Mouse (Mus musculus): ENCODE data around the gene Apbb1ip. TPM values are rescaled to one million over a fixed set of nuclear protein-coding genes. Genes with fewer than 3 reads are reported as not detected.

The Apbb1ip gene
- 1 to 10 TPM; 2.3 to 2.5 TPM for total RNA-seq (2021)
- long read RNA-seq, experiment 1, result 0 reads
- long read RNA-seq, experiment 2, partial matches to known transcripts, result 0 of 1 reads
- long read RNA-seq, experiment 2, other reads (novel, unspliced or antisense), result 0 of 1 reads

DNA sequence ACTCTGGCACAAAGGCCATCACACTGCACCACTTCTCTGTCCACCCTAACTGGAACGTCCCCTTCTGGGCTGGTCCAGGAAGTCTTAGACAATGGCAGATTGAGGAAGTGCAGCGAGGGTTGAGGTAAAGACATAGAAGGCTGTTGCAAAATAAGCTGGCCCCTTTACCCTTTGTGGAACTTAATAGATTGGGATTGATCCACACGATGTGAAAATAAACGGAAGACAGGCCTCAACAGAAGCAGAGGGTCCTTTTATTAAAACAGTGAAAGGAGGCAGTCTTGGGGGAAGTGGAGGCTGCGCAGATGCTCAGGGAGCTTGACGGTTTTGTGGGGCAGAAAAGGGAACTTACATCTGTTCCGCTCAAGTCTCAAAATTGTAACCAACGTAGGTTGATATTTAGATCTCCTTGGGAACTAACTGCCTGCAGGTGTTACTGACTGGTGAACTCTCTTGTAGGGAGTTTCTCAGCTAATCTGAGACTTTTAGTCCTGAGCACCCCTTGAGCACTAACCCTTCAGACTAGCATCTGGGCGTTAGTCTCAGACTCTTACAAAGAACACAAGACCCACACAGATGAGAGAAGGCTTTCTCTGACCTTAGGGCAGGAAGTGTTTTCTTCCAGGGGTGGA lies at the start of gene Apbb1ip:
Gene Apbb1ip (plus strand): TSS at position 546 of the 632 bp plus-strand sequence.
- no peak for DNase-seq

DNA sequence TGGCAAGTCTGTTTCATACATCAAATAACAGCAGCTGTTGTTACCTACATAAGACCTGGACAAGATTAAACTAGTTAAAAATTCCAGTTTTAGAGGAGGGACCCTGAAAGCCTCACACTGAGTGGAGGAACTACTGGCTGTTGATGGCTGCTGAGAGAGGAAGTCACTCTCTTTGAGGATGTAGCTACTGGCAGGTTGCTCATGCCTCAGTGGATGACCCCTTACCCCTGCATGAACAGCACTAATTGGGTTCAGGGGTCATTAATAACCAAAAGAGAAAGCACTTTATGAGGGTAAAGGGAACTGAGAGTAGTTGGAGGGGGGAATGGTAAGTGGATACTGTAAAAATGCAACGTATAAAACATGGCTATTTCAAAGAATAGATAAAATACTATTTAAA lies 46.8 kb upstream of the Apbb1ip start:
- no peak for DNase-seq

DNA sequence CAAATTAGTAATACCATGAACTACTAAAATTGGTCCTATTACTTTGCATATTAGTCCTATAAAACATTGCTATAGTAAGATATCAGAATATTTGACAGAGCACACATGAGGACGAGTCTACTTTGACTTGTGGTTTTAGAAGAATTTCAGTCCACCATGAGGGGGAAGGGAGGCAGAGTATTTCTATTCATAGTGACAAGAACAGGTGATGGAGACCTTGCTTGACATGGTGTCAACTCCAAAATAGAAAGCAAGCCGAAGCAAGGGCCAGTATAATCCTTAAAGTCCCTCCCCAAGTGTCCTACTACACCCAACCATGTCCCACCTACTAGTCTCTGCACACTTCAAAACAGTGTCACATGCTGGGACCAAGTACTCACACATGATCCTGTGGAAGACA lies 37.8 kb upstream of the Apbb1ip start:
- no peak for DNase-seq

DNA sequence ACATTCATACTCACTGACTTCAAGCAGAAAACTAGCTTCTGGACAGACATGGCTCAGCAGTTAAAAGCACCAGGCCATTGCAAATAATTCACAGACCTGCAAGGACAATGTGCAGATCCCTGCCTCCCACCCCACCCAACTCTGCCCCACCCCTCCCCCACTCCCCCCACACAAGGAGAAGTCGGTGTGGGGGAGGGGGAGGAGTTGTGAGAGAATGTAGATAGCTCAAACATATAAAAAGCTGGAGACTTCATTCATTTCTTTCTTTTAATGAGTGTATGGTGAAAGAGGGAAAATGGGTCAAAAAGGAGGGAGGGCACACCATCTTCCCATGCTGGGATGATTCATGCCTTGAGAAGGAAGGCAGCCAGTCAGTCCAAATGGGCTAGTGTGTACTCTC lies 34.5 kb upstream of the Apbb1ip start:
- no peak for DNase-seq

DNA sequence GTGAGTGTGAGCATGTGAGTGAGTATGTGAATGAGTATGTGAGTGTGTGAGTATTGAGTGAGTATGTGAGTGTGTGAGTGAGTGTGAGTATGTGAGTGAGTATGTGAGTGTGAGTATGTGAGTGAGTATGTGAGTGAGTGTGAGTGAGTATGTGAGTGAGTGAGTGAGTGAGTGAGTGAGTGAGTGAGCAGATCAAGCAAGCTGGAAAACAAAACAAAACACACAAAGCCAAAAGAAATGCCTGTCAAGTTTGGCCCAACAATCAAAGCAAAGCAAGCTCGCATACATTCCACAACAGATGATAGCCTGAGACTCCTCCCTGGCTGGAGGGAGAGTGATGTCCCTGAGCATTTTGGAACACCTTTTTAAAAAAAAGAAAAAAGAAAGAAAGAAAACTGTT lies 33.5 kb upstream of the Apbb1ip start:
- DNase-seq, result no peak

DNA sequence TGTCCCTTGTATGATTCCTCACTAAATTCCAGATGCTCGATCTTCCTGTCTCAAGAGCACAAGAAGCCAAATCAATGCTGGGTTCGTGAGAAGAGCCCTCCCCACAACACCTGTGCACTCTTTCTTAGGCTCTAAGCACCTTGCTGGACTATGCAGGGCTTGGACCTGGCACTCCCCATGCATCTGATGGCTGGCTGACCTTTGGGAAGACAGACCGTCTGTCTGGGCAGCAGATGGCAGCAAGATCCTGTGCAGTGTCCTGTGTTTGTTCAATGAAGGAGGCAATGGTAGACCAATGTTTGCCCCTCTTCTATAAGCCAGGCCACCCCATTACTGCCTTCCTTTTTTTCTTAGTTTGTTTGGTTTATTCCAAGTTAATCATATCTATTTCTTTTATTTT lies 32.7 kb upstream of the Apbb1ip start:
- DNase-seq, result no peak

DNA sequence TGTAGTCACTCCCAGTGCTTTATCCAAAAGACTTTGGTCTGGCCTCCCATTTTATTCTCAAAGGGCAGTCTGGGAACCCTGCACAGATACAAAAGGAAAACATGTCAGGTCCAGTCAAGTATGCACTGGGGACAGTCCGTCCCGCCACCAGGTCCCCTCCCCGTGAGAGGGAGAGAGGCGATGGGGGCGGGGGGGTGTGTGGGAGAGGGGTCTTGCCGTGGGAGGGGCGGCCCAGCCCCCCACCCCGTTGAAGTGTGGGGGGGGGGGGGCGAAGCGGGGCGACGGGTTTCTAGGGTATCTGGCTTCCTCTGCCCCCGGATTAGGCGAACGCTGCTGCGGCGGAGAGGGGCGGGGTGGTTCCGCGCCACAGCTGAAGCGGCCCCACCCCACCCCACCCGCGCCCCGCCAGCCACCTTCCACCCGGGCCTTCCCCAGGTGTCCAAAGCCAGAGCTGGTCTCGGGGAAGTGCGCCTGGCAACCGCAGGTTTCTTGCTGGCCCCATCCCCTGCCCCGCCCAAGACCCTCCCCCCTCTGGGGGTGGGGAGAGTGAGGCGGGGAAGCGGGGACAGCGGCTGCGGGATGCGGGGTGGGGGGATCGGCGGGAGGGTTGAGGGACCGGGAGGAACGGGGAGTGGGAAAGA lies 29.7 kb upstream of the Apbb1ip start:
- peak; percentile 26 for DNase-seq

DNA sequence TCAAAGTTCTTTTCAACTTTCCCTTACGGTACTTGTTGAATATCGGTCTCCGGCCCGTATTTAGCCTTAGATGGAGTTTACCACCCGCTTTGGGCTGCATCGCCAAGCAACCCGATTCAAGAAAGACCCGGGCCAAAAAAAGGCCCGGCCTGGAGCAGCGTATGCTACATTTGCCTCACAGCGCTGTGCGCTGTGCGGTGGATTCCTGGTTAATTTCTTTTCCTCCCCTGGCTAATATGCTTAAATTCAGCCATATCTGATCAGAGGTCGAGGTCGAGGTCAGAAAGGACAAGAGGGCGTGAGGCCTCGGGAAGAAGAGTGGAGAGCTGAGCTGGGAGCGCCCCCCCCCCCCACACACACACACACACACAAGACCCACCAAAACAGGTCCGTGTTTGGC lies 29.0 kb upstream of the Apbb1ip start:
- no peak for DNase-seq

DNA sequence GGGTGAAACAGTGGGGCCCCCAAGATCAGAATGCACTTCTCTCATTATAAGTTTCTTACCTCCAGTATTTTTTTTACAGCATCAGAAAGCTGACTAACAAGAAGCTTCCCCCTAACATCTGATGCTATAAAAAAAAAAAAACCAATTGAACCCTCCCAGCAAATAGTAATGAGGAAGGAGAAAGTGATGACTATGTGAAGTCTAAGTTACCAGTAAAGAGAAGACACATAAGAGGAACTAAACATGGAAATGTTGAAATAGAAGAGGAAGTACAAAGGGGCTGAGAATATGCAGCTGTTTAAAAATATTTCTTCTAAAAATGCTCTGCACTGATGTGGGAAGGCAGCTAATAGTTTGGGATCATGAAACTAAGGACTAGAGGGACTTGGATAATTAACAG lies 27.1 kb upstream of the Apbb1ip start:
- DNase-seq, result no peak

DNA sequence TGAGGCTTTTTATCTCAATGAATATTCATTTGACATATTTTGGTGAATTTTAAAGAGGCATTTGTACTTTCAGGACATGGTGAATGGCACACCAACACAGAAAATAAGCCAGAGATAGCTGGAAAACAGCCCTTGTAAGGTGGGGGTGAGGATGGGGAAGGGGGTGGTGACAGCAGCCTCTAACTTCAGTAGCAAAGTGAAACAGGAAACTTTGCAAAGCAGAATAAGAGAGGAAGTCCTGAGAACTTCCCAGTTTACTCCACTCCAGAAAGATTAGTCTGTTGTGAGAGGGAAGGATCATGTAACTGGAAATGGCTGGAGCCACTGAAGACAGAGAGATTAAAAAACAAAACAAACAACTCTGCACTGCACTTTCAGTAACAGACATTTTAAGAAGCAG lies 26.0 kb upstream of the Apbb1ip start:
- DNase-seq, result no peak

DNA sequence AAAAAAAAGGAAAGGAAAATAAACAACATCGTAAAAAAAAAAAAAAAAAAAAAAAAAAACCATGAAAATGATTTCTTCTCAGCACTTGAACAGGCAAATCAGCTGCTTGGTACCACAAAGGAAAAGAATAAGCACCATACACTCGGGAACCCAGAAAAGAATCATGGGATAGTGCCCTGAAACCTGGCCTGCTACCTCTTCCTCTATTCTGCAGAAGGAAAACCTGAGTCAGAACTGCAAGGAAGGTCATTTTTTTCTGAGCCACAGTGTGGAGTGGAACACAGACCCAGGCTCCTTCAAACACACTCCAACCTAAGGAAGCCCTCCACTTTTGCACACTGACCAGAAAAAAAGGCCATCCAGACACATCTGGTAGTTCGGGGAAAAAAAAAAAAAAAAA lies 24.1 kb upstream of the Apbb1ip start:
- no peak for DNase-seq

DNA sequence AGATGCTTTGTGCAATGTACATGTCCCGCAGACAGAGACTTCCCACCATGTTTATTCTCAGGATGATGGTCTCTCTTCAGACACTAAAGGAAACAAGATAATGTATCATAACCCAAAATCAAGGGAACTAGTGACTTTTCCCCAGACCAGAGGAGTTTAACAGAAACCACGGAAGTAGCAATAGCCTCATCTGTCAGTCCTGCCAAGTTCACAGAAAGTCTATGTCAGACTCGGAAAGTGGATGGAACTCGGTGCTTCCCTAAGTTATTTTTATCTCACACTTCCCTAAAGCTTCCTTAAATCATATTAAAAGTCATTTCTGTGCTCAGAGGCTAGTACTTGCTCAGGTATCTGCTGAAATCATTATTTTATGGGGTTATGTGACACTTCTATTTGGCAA lies 21.4 kb upstream of the Apbb1ip start:
- no peak for DNase-seq

DNA sequence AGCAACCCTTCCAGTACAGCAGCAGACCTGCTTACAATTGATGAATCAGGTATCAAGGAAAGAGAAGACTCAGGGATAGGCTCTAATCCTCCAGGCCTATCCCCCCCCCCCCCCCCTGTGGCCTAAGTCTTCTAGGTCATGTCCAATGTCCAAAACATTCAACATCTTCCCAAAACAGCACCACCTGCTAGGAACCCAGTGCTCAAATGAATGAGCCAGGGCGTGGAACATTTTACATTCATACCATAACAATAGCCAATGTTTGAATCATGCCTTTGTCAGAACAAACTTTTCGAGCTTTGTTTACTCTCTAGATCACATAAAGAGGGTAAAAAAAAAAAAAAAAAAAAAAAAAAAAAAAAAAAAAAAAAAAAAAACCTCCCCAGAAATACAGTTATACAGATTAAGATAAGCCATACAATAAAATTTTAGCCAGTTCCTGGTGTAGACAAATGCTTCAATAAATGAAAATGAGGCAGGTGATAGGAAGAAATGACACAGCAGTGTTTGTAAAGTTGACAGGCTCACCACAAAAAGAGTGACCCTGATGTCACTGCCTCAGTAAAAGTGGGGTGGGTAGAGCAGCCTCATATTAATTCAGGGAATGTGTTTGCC lies 20.3 kb upstream of the Apbb1ip start:
- DNase-seq, result no peak

DNA sequence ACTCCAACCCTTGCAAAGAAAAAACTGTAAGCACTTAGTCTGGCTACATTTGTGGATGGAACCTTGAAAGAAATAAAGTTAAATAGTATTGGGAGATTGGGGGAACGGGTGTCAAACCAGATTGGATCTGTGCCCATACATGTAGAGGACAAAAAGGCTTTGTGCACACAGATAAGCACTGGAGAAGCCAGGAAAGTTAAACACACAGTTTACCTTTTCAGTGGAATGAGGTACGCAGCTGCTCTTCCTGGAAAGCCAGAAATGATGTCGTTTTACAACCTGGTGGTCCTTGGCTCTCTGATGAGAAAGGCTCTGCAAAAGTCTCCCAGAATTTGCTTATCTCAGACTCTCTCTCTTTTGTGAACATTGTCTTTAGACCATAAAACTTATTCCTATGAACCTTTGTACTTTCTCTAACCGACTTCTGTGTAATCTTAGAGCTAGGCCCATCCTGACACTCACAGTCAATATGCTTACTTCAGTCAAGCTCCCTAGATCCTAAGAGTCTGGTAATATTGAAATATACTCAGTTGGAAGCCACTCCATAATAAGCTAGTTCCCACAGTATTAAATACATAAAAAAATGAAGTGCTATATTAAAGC lies 19.6 kb upstream of the Apbb1ip start:
- no peak for DNase-seq

DNA sequence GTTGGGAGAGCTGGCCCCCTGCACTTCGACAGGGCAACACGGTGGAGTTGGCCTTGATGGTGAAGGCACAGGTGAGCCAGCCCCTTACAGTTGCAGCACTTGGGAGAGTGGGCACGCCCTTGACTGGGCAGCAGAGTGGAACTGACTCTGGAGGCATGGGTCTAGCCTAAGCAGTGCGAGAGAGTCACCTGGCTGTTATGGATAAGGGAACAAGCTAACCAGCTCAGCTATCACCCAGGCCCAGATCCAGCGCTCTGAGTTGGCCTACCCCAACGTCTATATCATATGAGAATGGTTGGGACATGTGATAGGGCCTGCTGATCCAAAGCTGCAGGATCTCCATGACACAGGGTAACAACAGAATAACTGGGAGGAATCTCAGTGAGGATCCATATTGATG lies 18.3 kb upstream of the Apbb1ip start:
- DNase-seq, result no peak

DNA sequence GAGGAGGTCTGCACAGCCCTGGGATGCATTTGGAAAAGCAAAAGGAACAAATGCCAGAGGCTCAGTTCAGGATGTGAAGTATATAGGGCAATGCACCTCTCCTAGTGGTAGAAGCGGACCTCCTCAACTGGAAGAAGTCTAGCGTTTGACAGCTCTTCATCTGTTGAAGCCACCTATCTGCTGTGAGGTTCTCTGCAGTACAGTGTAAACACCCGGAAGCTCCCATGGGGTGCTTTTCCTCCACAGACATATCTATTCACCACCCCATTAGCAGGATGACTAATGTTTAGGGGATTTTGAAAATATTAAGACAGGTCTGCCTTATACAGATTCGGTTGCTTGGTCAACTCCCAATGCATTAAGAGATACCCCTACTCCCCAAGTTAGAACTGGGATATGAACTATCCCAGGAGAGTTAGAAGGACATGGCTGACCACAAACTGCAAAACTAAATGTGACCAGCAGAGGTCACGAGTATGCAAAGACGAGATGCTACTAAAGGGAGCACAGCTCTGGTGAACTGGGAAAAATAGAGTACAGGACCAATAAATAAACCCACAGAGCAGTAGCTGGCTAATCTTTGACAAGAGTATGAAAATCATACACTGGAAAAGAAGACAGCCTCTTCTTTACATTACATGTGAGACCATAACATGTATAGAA lies 15.5 kb upstream of the Apbb1ip start:
- no peak for DNase-seq

DNA sequence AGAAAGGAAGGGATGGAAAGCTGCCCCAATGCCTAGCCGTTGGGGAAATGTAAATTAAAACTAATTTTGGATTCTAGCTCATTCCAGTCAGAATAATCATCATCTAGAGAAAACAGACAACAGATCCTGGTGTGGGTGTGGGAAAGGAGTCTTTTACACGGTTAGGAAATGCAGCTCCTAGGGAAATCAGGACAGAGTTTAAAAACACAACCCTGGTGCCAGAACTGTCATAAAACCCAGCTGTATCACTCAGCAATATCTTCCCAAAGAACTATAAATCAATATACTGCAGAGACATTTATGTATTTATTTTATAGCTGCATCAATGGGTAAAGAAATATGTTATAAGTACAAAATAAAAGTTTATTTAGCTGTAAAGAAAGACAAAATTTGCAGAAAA lies 13.4 kb upstream of the Apbb1ip start:
- DNase-seq, result no peak

DNA sequence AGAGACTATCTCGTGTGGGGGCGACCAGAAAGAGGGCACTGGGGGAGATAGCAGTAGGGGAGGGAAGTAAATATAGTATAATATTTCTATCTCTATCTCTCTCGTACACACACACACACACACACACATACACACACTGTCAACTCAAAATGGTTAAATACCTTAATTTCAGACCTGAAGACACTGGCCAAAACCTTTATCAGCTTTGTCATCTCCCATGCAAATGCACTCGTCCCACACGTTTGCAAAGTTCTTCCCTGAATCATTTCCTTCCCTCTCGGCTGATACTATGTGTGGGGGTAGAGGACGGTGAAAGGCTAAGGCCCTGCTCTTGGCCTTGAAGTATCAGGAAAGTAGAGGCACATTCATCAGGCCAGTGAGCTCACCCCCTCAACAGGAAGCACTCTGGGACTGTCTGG lies 12.8 kb upstream of the Apbb1ip start:
- no peak for DNase-seq

DNA sequence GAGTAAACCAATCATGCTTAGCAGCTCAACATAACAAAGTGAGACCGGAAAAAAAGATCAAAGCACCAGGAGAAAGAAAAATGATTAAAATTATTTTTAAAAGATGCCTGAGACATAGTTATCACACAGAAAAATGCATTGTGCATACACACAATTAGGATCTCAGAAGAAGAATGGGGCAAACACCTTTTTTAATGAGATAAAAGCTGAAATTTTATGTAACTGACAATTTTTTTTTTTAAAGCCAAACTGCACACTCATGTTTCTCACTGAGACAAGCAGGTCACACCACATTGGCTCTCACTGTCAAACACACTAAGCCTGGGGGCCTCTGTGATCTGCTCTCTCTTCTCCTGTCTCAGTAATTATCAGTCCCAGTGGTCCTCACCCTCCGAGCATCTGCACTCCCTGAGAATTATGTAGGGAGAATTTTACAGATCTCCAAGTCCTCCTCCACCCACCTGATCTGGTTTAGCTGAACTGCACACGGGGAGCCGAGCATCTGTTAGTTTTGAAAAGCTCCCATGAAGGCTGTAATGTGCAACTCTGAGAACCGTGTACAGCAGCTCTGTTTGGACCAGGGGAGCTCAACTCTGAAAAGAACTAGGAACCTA lies 9.0 kb upstream of the Apbb1ip start:
- DNase-seq, result no peak

DNA sequence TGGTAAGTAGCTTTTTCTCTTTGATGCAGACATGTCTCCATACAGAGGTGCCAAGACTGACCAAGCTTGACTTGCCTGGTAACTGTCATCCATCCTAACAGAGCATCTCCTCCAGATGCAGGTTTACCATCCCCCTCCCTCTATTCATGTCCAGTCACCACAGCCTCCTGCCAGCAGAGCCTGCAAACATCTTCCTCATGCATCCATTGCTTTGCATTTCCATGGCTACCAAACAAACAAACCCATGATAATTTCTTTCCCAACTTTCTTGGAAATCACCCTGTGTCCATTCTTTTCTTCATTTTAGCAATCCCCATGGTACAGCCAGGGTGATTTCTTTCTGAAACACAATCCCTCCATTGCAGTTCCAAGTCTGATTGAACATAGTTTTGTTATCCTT lies 2.6 kb upstream of the Apbb1ip start:
- peak; percentile 21 for DNase-seq

DNA sequence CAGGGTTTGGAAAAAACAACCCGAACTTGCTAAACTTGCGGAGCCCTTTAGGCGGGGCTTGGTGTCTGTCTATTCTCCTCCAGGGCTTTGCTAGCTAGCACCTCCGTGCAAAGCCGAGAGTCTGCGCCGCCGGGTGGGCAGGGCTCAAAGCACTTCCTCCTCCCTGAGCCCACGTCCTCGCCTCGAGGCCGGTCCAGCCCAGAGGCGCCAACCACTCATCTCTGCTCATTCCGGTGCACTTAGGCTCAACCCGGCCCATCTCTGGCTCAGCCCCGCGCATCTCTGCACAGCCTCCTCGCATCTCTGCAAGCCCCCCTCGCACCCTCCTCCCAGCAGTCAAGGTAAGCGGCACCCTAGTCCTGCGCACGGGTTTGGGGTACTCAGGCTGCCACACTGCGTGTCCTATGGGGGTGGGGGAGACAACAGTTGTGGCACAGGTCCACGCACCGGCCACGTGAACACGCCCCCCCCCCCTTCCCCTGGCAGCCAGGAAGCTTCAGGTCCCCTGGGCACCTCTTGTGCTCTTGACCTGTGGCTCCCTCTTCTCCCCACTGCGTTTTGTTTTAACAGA lies 372 bp downstream of the Apbb1ip start:
- DNase-seq, result peak; percentile 81

DNA sequence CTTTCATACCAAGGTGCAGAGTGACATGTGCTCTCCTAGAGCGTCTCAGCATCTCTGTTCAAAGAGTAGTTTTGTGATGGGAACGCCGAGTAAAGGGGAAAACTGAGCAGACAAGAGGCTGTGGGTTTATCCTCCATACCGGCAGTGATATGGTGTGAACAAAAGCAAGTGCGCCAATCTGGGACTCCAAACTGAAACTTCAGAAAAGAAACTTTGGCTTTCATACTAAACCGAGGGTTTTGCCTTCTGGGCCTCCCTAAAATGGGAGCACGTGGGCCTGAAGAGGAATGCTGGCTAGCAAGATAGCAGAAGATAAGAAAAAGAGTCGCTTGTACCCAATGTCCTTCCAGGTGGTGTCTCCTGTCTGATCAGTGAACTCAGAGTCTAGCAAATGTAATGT lies 1.3 kb downstream of the Apbb1ip start:
- no peak for DNase-seq

Data from gastrocnemius, postnatal 25 days (tissue).